Mouse (Mus musculus): ENCODE measurements around the gene E130114P18Rik. TPM values are rescaled to one million over a fixed set of nuclear protein-coding genes. Genes with fewer than 3 reads are reported as not detected.

Gene E130114P18Rik
- total RNA-seq, 2 experiments from 2014 or later, result not detected

- ATAC-seq (replicated peaks; ENCODE audit: poor library complexity, severe bottlenecking), result no peak
Observed at GRCm38 (mm10) chr4:97664738-97665427, 113.0 kb downstream of the E130114P18Rik start.

- no peak for ATAC-seq (replicated peaks; ENCODE audit: poor library complexity, severe bottlenecking)
Observed at GRCm38 (mm10) chr4:97663922-97664321, 114.0 kb downstream of the E130114P18Rik start.

GRCm38 (mm10) chr4:97662841-97663240 is 115.0 kb downstream of the E130114P18Rik start:
- no peak for ATAC-seq (replicated peaks; ENCODE audit: poor library complexity, severe bottlenecking)

GRCm38 (mm10) chr4:97661611-97662273 is 116.1 kb downstream of the E130114P18Rik start:
- no peak for ATAC-seq (replicated peaks; ENCODE audit: poor library complexity, severe bottlenecking)

GRCm38 (mm10) chr4:97657586-97657985 is 120.3 kb downstream of the E130114P18Rik start:
- peak; percentile 46; the same call in 1 of the 2 replicates for ATAC-seq (replicated peaks; ENCODE audit: poor library complexity, severe bottlenecking)

GRCm38 (mm10) chr4:97649626-97650015 is 128.3 kb downstream of the E130114P18Rik start:
- ATAC-seq (replicated peaks; ENCODE audit: poor library complexity, severe bottlenecking), result no peak

- no peak for ATAC-seq (replicated peaks; ENCODE audit: poor library complexity, severe bottlenecking)
Observed at GRCm38 (mm10) chr4:97648825-97649625, 128.9 kb downstream of the E130114P18Rik start.

- 0 out of 2 replicates have a peak, but pooled peaks have one; percentile 17 for ATAC-seq (replicated peaks; ENCODE audit: poor library complexity, severe bottlenecking)
Observed at GRCm38 (mm10) chr4:97648436-97648707, 129.5 kb downstream of the E130114P18Rik start.

- ATAC-seq (replicated peaks; ENCODE audit: poor library complexity, severe bottlenecking), result peak; percentile 82
Observed at GRCm38 (mm10) chr4:97647700-97648435, 130.0 kb downstream of the E130114P18Rik start.

GRCm38 (mm10) chr4:97647236-97647635 is 130.6 kb downstream of the E130114P18Rik start:
- ATAC-seq (replicated peaks; ENCODE audit: poor library complexity, severe bottlenecking), result no peak

GRCm38 (mm10) chr4:97640385-97640784 is 137.5 kb downstream of the E130114P18Rik start:
- ATAC-seq (replicated peaks; ENCODE audit: poor library complexity, severe bottlenecking), result no peak

- no peak for ATAC-seq (replicated peaks; ENCODE audit: poor library complexity, severe bottlenecking)
Observed at GRCm38 (mm10) chr4:97636569-97636968, 141.3 kb downstream of the E130114P18Rik start.

GRCm38 (mm10) chr4:97635757-97636292 is 142.1 kb downstream of the E130114P18Rik start:
- ATAC-seq (replicated peaks; ENCODE audit: poor library complexity, severe bottlenecking), result no peak

- no peak for ATAC-seq (replicated peaks; ENCODE audit: poor library complexity, severe bottlenecking)
Observed at GRCm38 (mm10) chr4:97635296-97635755, 142.6 kb downstream of the E130114P18Rik start.

GRCm38 (mm10) chr4:97628881-97629605 is 148.8 kb downstream of the E130114P18Rik start:
- ATAC-seq (replicated peaks; ENCODE audit: poor library complexity, severe bottlenecking), result 0 out of 2 replicates have a peak, but pooled peaks have one; percentile 33

GRCm38 (mm10) chr4:97626002-97626720 is 151.7 kb downstream of the E130114P18Rik start:
- ATAC-seq (replicated peaks; ENCODE audit: poor library complexity, severe bottlenecking), result no peak

- ATAC-seq (replicated peaks; ENCODE audit: poor library complexity, severe bottlenecking), result no peak
Observed at GRCm38 (mm10) chr4:97623165-97623564, 154.7 kb downstream of the E130114P18Rik start.

GRCm38 (mm10) chr4:97621731-97622130 is 156.1 kb downstream of the E130114P18Rik start:
- ATAC-seq (replicated peaks; ENCODE audit: poor library complexity, severe bottlenecking), result no peak

- no peak for ATAC-seq (replicated peaks; ENCODE audit: poor library complexity, severe bottlenecking)
Observed at GRCm38 (mm10) chr4:97620409-97620808, 157.5 kb downstream of the E130114P18Rik start.
